In genomic region chr10:60106146-60106530, GRCm38 (mm10) we compare ENCODE assay signal across 8 mouse cellular contexts. TPM values are rescaled to one million over a fixed set of nuclear protein-coding genes. Genes with fewer than 3 reads are reported as not detected.
A peak's percentile ranks its signal among the peaks of the same experiment; 100 is the strongest.
DNase-seq lines count a peak whose midpoint lies in the region; ATAC-seq lines count a peak whose summit lies in the region.

Spock2 (plus strand) TSS chr10:60106219.

- peak within 1 kb of the TSS; percentile 51; the same call in 1 of the 2 replicates for H3K27ac ChIP-seq in limb, embryonic 15.5 days

- H3K9ac ChIP-seq in limb, embryonic 15.5 days: peak within 1 kb of the TSS; percentile 55

- peaks cover 43% of the 10 kb centered on the region for H3K27me3 ChIP-seq in limb, embryonic 15.5 days

- peak; percentile 31 for DNase-seq in ovary, postnatal 10 days (ENCODE audit: low spot score)
- DNase-seq in ovary, postnatal 14 days (ENCODE audit: low spot score): no peak
- peak; percentile 85 for DNase-seq in cerebellum, adult 9-10 months
- DNase-seq in frontal cortex, postnatal 36 days (ENCODE audit: low spot score in 2 of 2): peak; percentile 80 to 84
- peak; percentile 68 for DNase-seq in induced T-regulatory cell, adult 2 months (ENCODE audit: low read depth)
- DNase-seq in naive thymus-derived CD4-positive, alpha-beta T cell, adult 2 months (ENCODE audit: low read depth): peak; percentile 45

- peak within 1 kb of the TSS; percentile 60 for H3K4me3 ChIP-seq in limb, embryonic 15.5 days

- WGBS in limb, embryonic 15.5 days: under 1% methylated on average over 22 of the region's 22 CpGs

- no peaks in the 10 kb centered on the region for H3K36me3 ChIP-seq in limb, embryonic 15.5 days

- peak within 1 kb of the TSS; percentile 99 for H3K4me2 ChIP-seq in limb, embryonic 15.5 days

- H3K4me1 ChIP-seq in limb, embryonic 15.5 days: peaks cover 38% of the 10 kb centered on the region

- no peaks in the 10 kb centered on the region for H3K9me3 ChIP-seq in limb, embryonic 15.5 days

- ATAC-seq in limb, embryonic 15.5 days (ENCODE audit: insufficient number of reproducible peaks, low FRiP score, low TSS enrichment, low read depth): peak; percentile 44; the same call in 1 of the 2 replicates
- ATAC-seq in megakaryocyte-erythroid progenitor cell, adult 5-6 weeks (replicated peaks; ENCODE audit: low FRiP score, low TSS enrichment, poor library complexity, severe bottlenecking): no peak

RNA-seq across cellular contexts. Expression of gene Spock2, which starts in this region (rescaled TPM):
- polyA plus RNA-seq in limb, embryonic 15.5 days (2015; fragmentation: Nextera tagmentation; extraction: Ambion mirVana): 11.0 and 11.6 TPM in 2 replicates
- 0.11 and 0.57 TPM in 2 replicates for total RNA-seq in megakaryocyte-erythroid progenitor cell, adult 5-6 weeks (2014; fragmentation: Nextera tagmentation)
- 0.15 and 0.33 TPM in 2 replicates for total RNA-seq in megakaryocyte-erythroid progenitor cell, adult 5-6 weeks (2017)
